Mouse (Mus musculus) erythroblast, embryonic 14.5 days (primary cell): Measurements from ENCODE around the gene Ccdc57. TPM values are rescaled to one million over a fixed set of nuclear protein-coding genes. Genes with fewer than 3 reads are reported as not detected.

Experiments
- H3K27me3 ChIP-seq: 2 replicates; pipeline ENCODE4 v1.6.1; 2012; ENCODE audit warnings: inconsistent platforms; ENCODE audit not compliant: control insufficient read depth
- H3K36me3 ChIP-seq: 2 replicates; pipeline ENCODE4 v1.6.1; 2012; ENCODE audit warnings: mild to moderate bottlenecking, inconsistent platforms; ENCODE audit not compliant: control insufficient read depth
- H3K4me1 ChIP-seq: 2 replicates; pipeline ENCODE4 v1.6.1; 2012; ENCODE audit warnings: inconsistent platforms; ENCODE audit not compliant: control insufficient read depth
- H3K4me3 ChIP-seq: replicated peaks from 2 replicates; pipeline ENCODE3; 2012; ENCODE audit warnings: moderate library complexity, mild to moderate bottlenecking, inconsistent platforms
- H3K9me3 ChIP-seq: 2 replicates; pipeline ENCODE4 v1.6.1; 2012; ENCODE audit warnings: low read length, inconsistent platforms, mixed read lengths; ENCODE audit not compliant: control insufficient read depth
- GATA1 ChIP-seq: IDR thresholded peaks from 2 replicates; pipeline ENCODE4 v1.6.1; 2012; ENCODE audit warnings: low read length, inconsistent platforms, mixed read lengths
- TAL1 ChIP-seq: IDR thresholded peaks from 3 replicates; pipeline ENCODE4 v1.6.1; 2012; ENCODE audit warnings: low read length, inconsistent platforms, mixed read lengths
- polyA plus RNA-seq: library from polyadenylated mRNA; stranded (reverse); fragments of >175 nt; gene quantifications from 2 replicates; pipeline ENCODE4 v1.2.3, GENCODE M21; 2012

Ccdc57 gene
- polyA plus RNA-seq, 1 experiment: 0.39 TPM

DNA sequence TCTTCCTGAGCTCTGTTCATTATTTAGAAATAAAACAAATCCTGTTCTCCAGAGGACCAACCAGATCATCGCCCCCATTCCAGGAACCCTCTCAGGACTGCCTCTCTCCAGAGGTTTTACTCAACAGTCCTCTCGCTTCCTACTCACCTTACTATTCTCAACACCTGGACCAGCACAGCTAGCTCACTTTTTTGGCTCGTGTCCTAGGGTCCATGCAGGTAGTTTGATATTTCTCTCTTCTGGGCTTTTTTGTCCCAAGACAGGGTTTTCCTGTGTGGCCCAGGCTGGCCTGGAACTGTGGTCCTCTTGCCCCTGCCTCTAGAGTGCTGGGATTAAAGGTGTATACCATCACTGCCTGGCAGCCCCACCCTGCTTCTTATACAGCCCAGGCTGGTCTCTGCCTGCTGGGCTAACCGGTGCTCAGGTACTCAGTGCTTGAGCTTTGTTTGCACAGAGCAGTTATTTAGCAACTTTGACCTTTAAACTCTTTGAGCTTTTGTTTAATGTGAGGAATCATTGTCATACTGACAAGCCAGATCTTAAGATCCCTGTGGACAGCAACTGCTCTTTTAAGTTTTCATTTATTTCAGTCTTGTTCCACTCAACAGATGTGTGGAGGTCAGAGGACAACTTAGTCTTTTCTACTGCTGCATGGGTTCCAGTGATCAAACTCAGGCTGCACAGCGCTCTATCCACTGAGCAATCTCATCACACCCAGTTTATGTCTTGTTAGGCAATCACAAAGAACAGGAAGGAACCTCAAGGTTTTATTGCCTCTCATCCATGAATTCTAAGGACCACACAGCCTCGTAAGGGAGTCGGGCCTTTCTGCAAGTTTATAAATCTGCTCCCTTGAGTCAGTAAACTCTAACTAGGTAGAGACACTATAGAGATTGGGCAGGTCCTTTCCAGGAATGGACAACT lies 127.0 kb downstream of the Ccdc57 start:
- Histone ChIP-seq H3K9me3 (no peaks in the 10 kb centered on the region), H3K4me3 (no peak overlapping the region), H3K36me3 (peaks cover 49% of the 10 kb centered on the region), H3K27me3 (no peaks in the 10 kb centered on the region), H3K4me1 (peaks cover 2% of the 10 kb centered on the region)
- TF ChIP-seq TAL1 (no peak), GATA1 (no peak)

- H3K27me3 ChIP-seq: no peaks in the 10 kb centered on the region
- H3K36me3 ChIP-seq: peaks cover 40% of the 10 kb centered on the region
- peaks cover 10% of the 10 kb centered on the region for H3K4me1 ChIP-seq
- no peaks in the 10 kb centered on the region for H3K9me3 ChIP-seq
- no peak overlapping the region for H3K4me3 ChIP-seq
- TF ChIP-seq GATA1: no peak
- no peak for TF ChIP-seq TAL1
Observed at GRCm38 (mm10) chr11:120804769-120805168, 127.9 kb downstream of the Ccdc57 start.

GRCm38 (mm10) chr11:120804274-120804673 lies 128.4 kb downstream of the Ccdc57 start:
- no peaks in the 10 kb centered on the region for H3K27me3 ChIP-seq
- no peak overlapping the region for H3K4me3 ChIP-seq
- TF ChIP-seq TAL1 (no peak), GATA1 (no peak)
- no peaks in the 10 kb centered on the region for H3K9me3 ChIP-seq
- H3K4me1 ChIP-seq: peaks cover 12% of the 10 kb centered on the region
- peaks cover 35% of the 10 kb centered on the region for H3K36me3 ChIP-seq

DNA sequence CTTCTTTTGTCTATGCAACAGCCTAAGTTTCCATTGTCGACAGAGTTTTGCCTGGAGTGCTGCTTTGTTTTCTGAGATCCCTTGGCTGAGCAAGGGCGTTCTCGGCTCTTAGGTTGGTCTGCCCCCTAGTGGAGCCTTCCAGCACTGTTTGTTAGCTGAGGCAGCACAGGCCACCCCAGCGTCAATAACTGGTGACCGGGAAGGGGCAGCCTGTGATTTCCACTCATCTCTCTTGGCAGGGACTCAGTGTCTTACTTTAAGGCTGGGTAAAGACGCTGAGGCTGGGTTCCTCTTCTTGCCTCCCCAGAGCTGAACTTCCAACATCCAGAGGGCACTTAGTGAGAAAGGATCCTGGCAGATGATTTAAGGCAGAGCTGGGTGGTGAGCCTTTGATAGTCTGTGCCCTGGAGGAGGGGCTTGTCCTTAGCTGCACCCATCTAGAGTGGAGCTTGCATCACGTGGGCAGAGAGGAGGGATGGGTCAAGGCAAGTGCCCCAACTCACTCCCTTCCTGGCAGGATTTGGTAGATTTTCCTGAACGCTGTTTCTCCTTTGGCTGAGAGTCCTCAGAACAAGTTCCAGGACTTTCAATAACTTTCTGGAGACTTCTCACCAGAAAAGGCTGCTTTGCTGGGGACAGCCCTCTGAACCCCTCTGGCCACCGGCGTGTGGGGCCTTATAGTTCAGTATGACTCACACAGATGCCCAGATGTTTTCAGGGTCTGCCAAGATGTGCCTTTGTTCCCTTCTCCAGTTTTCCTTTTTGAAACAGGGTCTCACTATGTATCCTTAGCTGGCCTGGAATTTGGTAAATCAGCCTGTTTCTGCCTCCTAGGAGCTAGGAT lies 132.4 kb downstream of the Ccdc57 start:
- TF ChIP-seq GATA1 (no peak), TAL1 (no peak)
- no peaks in the 10 kb centered on the region for H3K27me3 ChIP-seq
- peaks cover 27% of the 10 kb centered on the region for H3K4me1 ChIP-seq
- H3K9me3 ChIP-seq: no peaks in the 10 kb centered on the region
- no peak overlapping the region for H3K4me3 ChIP-seq
- H3K36me3 ChIP-seq: peaks cover under 1% of the 10 kb centered on the region

DNA sequence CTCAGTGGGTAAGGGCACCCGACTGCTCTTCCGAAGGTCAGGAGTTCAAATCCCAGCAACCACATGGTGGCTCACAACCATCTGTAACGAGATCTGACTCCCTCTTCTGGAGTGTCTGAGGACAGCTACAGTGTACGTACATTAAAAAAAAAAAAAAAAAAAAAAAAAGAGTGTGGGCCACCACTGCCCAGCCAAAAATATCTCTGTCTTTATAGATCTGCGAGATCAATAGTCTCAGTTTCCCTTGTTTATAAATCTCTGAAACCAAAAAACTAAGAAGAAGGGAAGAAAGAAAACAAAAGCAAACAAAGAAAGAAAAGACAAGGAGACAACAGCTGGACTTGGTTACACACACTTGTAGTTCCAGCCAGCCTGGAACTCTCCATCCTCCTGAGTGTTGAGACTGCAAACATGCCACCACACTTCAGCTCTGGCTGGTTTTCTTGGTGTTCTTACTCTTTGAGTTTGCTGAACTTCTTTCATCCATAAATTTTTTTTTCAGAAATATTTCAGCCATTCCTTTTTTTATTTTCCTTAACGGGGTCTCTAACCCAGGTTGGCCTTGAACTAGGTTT lies 133.3 kb downstream of the Ccdc57 start:
- H3K4me3 ChIP-seq: no peak overlapping the region
- TF ChIP-seq TAL1 (no peak), GATA1 (no peak)
- peaks cover 9% of the 10 kb centered on the region for H3K36me3 ChIP-seq
- no peaks in the 10 kb centered on the region for H3K9me3 ChIP-seq
- no peaks in the 10 kb centered on the region for H3K27me3 ChIP-seq
- peaks cover 36% of the 10 kb centered on the region for H3K4me1 ChIP-seq

DNA sequence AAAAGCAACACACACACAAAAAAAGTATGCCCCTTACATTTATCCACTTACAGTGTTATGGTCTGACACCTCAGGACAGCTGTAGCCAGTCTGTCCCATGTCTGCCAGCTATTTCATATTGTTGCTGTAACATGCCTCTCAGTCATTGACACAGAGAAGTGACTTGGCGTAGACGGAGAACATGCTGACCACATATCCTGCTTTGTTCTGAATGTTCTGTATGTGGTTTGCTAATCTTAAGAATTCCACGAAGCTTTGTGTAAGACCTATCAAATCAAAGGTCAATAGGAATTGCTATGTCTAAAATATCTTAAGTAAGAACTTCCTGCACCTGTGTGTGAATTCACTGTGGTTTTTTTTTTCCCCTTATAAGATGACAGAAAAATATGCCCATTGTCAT lies 134.4 kb downstream of the Ccdc57 start:
- Histone ChIP-seq H3K27me3 (no peaks in the 10 kb centered on the region), H3K4me1 (peaks cover 44% of the 10 kb centered on the region), H3K36me3 (peaks cover 21% of the 10 kb centered on the region), H3K4me3 (no peak overlapping the region), H3K9me3 (no peaks in the 10 kb centered on the region)
- TF ChIP-seq TAL1 (no peak), GATA1 (no peak)

GRCm38 (mm10) chr11:120796614-120796946 lies 136.1 kb downstream of the Ccdc57 start:
- TF ChIP-seq GATA1 (no peak), TAL1 (no peak)
- H3K4me1 ChIP-seq: peaks cover 42% of the 10 kb centered on the region
- peaks cover 37% of the 10 kb centered on the region for H3K36me3 ChIP-seq

DNA sequence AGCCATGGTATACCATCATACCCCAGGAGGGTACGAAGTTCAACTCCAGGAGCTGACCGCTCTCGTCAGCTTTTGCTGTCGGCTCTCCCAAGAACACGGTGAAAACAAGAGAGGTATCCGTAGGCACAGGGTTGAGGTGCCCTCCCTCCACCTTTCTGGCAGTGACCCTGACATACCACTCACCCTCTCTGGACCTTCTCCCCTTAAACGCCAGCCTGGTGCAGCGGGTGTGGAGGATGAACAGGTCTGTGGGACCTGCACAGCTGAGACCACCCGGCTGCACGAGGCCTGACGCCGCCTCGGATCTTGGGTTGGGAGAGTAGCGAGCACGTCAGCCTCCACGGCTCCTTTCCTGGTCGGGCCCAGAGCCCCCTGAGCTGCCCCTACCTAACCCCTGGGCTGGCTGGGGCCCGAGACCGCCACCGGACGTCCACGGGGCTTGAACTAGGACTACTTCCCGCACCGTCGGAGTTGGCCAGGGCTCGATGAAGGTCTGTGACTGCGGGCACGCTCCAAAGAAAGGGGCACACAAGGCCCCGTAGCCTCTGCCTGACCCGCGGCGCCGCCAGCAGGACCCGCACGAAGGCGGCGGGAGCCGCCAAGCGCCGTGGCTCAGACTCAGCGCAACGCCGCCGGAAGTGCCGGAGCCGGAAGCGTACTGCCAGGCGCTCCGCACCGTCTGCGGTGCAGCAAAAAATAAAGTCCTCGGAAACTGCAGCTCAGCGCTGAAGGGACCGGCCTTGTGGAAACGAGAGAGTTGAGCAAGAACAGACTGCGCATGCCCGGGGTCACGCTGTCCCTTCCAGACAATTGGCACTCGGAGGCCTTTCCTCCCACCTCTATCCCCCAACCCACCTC lies 136.7 kb downstream of the Ccdc57 start, which contains the start of gene Dus1l:
Dus1l (minus strand) TSS at position 648 of the 858 bp plus-strand sequence.
- H3K36me3 ChIP-seq: peaks cover 43% of the 10 kb centered on the region
- H3K9me3 ChIP-seq: no peaks in the 10 kb centered on the region
- peak within 1 kb of the TSS; percentile 66 for H3K4me3 ChIP-seq
- peaks cover 42% of the 10 kb centered on the region for H3K4me1 ChIP-seq
- no peaks in the 10 kb centered on the region for H3K27me3 ChIP-seq
- TF ChIP-seq TAL1 (no peak), GATA1 (no peak)

More at GRCm38 (mm10) chr11:120796614-120796946, 136.1 kb downstream of the Ccdc57 start:
- no peaks in the 10 kb centered on the region for H3K9me3 ChIP-seq
- no peaks in the 10 kb centered on the region for H3K27me3 ChIP-seq
- H3K4me3 ChIP-seq: peak overlapping the region; percentile 66
